Mouse (Mus musculus) heart, embryonic 14.5 days (tissue): ENCODE measurements around the gene Pdc. TPM values are rescaled to one million over a fixed set of nuclear protein-coding genes. Genes with fewer than 3 reads are reported as not detected.
"Not testable (repeated sequence)": the region's sequence is repeated elsewhere in the genome, so short reads cannot be mapped to it uniquely, and the experiment has no call there.

Experiments used
- ATAC-seq: fragments of 200-750 bp; cut with Nextera tagmentation; 2 replicates; pipeline ENCODE4 v1.8.0; 2017; ENCODE audit warnings: low read depth, moderate TSS enrichment; ENCODE audit not compliant: insufficient number of reproducible peaks, insufficient read depth, low FRiP score
- H3K27ac ChIP-seq, 2 experiments: fragments of 200-500 bp in 1 of 2; fragments of 300-500 bp in 1 of 2; sonication (generic) in 1 of 2; replicated peaks in 1 of 2; 2 replicates each; pipeline ENCODE4 v1.5.1; 2012 to 2014; ENCODE audit warnings: low read depth in 2 of 2, low read length in 2 of 2, control low read depth in 1 of 2, mild to moderate bottlenecking in 1 of 2, mixed read lengths in 1 of 2; ENCODE audit not compliant: control insufficient read depth in 1 of 2, insufficient read depth in 1 of 2
- H3K27me3 ChIP-seq: fragments of 300-500 bp; sonication (generic); 2 replicates; pipeline ENCODE4 v1.6.1; 2014; ENCODE audit warnings: mild to moderate bottlenecking, low read length, control low read depth; ENCODE audit not compliant: control insufficient read depth, insufficient read depth
- H3K36me3 ChIP-seq: fragments of 300-500 bp; sonication (generic); 2 replicates; pipeline ENCODE4 v1.6.1; 2014; ENCODE audit warnings: mild to moderate bottlenecking, control low read depth, low read length, mixed read lengths; ENCODE audit not compliant: control insufficient read depth, insufficient read depth
- H3K4me1 ChIP-seq, 2 experiments: fragments of 200-500 bp in 1 of 2; fragments of 300-500 bp in 1 of 2; sonication (generic) in 1 of 2; 2 replicates each; pipeline ENCODE4 v1.6.1; 2012 to 2014; ENCODE audit warnings: low read length in 2 of 2, control low read depth in 1 of 2, mixed read lengths in 1 of 2; ENCODE audit not compliant: control insufficient read depth in 2 of 2, insufficient read depth in 2 of 2
- H3K4me2 ChIP-seq: fragments of 300-500 bp; sonication (generic); 2 replicates; pipeline ENCODE4 v1.6.1; 2014; ENCODE audit warnings: mild to moderate bottlenecking, low read length
- H3K4me3 ChIP-seq, 2 experiments: fragments of 200-500 bp in 1 of 2; fragments of 300-500 bp in 1 of 2; sonication (generic) in 1 of 2; 2 replicates each; pipeline ENCODE4 v1.5.1; 2012 to 2014; ENCODE audit warnings: low read length in 2 of 2, mild to moderate bottlenecking in 2 of 2, control low read depth in 1 of 2, low read depth in 1 of 2, moderate library complexity in 1 of 2; ENCODE audit not compliant: control insufficient read depth in 1 of 2, insufficient read depth in 1 of 2
- H3K9ac ChIP-seq: fragments of 300-500 bp; sonication (generic); 2 replicates; pipeline ENCODE4 v1.6.1; 2014; ENCODE audit warnings: mild to moderate bottlenecking, low read length
- H3K9me3 ChIP-seq: fragments of 300-500 bp; sonication (generic); 2 replicates; pipeline ENCODE4 v1.6.1; 2016; ENCODE audit warnings: low read length, control low read depth; ENCODE audit not compliant: control insufficient read depth
- WGBS: fragments of 180-500 bp; shearing (Covaris S2); extraction: QIAGEN DNeasy Blood & Tissue Kit; methylation state at CpG from one replicate; pipeline ENCODE4 v1.1.7; 2014; 5-methylcytosine and 5-hydroxymethylcytosine counted together
- polyA plus RNA-seq: library from polyadenylated mRNA; unstranded; fragments of >200 nt; fragmentation: Nextera tagmentation; extraction: Ambion mirVana; gene quantifications from 2 replicates; pipeline ENCODE4 v1.2.1, GENCODE M21; 2014

Pdc gene
- polyA plus RNA-seq, result not detected in 2 replicates

DNA sequence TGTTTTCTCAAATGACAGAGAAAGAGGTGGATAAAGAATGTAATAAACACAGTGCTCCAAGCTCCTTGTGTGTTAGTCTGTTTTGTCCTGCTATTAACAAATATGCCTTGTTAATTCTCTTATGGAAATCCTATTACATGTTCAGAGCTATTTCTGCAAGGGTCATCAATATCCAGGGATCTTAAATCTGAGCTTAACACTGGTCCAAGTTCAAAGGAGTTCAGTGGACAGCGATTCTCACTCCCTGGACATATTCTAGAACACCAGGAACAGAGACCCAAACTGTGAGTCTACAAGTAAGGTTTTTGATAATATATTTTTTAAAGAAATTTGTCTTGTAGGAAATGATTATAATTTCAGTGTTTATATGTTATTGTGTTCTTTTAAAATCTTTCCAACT is at the start of gene Pdc:
Pdc (plus strand) TSS at position 213 of the 400 bp plus-strand sequence.
- no peak within 1 kb of the TSS for H3K27ac ChIP-seq
- no peaks in the 10 kb centered on the region for H3K4me1 ChIP-seq
- no peak for ATAC-seq
- no peaks in the 10 kb centered on the region for H3K27me3 ChIP-seq
- no peaks in the 10 kb centered on the region for H3K36me3 ChIP-seq
- H3K9me3 ChIP-seq, result no peaks in the 10 kb centered on the region
- no peak within 1 kb of the TSS for H3K9ac ChIP-seq
- no peak within 1 kb of the TSS for H3K4me3 ChIP-seq
- 77% methylated on average over 1 of the region's 1 CpGs for WGBS
- H3K4me2 ChIP-seq, result no peak within 1 kb of the TSS

DNA sequence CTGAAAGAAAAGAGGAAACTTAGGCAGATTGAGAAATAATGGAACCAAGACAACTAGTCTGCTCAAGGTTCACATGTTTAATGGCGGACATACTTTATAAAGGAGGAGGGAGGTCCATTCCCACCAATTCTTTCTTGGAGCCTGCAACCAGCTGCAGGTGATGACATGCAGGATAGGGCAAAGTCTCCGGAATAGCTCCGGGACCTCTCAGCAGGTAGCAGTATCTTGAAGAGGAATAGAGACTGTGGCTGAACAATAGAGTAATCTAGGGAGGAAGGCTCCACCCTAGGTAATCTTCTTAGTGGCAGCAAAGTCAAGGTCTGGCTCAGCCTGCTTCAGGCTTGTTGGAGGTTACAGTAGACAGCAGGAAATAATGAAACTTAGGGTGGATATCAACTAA is 25.2 kb upstream of the Pdc start:
- not testable (repeated sequence) for ATAC-seq, H3K27me3 ChIP-seq, H3K4me2 ChIP-seq, H3K36me3 ChIP-seq, H3K9me3 ChIP-seq, H3K4me1 ChIP-seq, H3K27ac ChIP-seq, H3K4me3 ChIP-seq, H3K9ac ChIP-seq
- WGBS, result 77% methylated on average over 3 of the region's 3 CpGs

DNA sequence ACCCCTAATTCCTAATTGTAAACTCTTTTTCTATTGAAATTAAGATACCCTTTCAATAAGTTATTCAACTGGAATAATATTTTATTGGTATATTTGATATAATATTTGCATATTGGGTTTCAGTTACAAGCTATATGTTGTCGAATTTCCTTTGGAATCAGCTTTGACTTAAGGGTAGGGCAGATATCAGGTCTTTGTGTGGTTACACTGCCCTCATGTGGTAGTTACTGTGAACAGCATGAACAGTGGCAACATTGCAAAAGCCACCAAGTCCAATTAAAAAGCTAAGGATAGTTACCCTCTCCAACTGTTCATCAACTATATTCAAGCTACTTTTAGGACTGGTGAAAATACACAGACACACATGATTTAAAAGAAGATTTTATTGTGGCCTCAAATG is 11.6 kb upstream of the Pdc start:
- Histone ChIP-seq H3K27me3 (no peaks in the 10 kb centered on the region), H3K9ac (no peak overlapping the region), H3K4me2 (no peak overlapping the region), H3K27ac (no peak overlapping the region), H3K4me1 (no peaks in the 10 kb centered on the region), H3K36me3 (no peaks in the 10 kb centered on the region), H3K4me3 (no peak overlapping the region), H3K9me3 (no peaks in the 10 kb centered on the region)
- no peak for ATAC-seq
- WGBS, result 51% methylated on average over 1 of the region's 1 CpGs

DNA sequence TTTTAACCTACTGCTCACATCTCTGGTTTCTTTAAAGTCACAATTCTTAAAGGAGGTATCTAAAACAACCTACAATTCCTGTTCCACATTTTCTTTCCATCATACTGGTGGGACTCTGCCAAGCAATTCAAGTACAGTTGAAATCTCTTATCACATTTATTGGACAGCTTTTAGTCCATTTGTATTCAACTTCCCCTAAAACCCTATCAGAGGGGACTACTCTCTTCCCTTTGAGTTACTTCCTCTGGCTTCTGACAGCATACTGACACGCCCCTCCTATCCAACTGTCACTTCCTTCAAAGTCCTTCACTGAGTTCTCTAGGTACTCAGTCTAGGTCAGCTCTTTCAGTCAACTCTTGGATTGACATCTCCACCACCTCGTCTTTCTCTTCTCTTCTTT is 15.9 kb downstream of the Pdc start:
- H3K4me3 ChIP-seq, result no peak overlapping the region
- no peaks in the 10 kb centered on the region for H3K27me3 ChIP-seq
- H3K9me3 ChIP-seq, result no peaks in the 10 kb centered on the region
- H3K4me1 ChIP-seq, result no peaks in the 10 kb centered on the region
- H3K4me2 ChIP-seq, result no peak overlapping the region
- no peak overlapping the region for H3K27ac ChIP-seq
- ATAC-seq, result no peak
- no peaks in the 10 kb centered on the region for H3K36me3 ChIP-seq
- no peak overlapping the region for H3K9ac ChIP-seq
- WGBS, result 69% methylated on average over 2 of the region's 2 CpGs

DNA sequence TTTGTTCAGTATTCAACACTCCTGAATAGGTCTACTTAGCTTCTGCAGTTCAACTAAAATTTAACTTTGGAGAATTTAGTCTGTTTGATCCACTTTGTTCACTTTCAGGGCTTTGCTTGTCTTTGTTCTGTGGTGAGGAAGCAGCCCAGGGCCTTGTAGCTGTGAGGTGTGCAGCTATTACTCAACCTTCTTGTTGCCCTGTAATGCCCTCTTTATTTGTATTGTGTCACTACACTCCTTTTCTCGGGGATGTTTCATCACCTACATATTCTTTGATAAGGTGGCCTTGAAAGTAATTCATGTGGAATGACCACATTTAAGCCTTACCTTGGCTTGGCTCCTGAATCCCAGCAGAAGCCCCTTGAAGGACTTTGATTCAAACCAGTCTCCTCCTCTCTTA is 41.6 kb downstream of the Pdc start:
- no peak overlapping the region for H3K4me2 ChIP-seq
- no peak overlapping the region for H3K9ac ChIP-seq
- H3K4me3 ChIP-seq, result no peak overlapping the region
- H3K27ac ChIP-seq, result no peak overlapping the region
- no peaks in the 10 kb centered on the region for H3K27me3 ChIP-seq
- H3K4me1 ChIP-seq, result no peaks in the 10 kb centered on the region
- H3K9me3 ChIP-seq, result no peaks in the 10 kb centered on the region
- 68% methylated on average over 1 of the region's 1 CpGs for WGBS
- peaks cover 39% of the 10 kb centered on the region for H3K36me3 ChIP-seq
- no peak for ATAC-seq

DNA sequence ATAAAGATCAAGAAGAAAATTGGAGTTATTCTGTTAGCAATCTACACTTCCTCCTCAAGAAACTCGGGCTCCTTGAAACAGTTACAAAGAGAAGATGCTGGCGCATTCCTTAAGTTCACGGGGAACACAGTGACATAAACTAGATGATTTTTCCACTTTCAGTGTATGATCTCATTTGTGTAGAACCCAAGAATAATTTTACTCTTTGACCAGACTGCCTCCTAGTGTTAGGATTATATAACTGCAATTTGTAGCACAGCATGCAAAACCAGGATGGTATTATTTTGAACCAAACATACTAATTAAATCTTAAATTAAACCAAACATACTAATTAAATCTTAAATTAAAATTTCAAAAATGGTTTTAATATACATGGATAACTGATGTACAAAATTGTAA is 53.7 kb downstream of the Pdc start:
- no peak overlapping the region for H3K4me3 ChIP-seq
- no peak overlapping the region for H3K9ac ChIP-seq
- 73% methylated on average over 3 of the region's 3 CpGs for WGBS
- peaks cover 47% of the 10 kb centered on the region for H3K36me3 ChIP-seq
- no peaks in the 10 kb centered on the region for H3K27me3 ChIP-seq
- no peak overlapping the region for H3K4me2 ChIP-seq
- H3K9me3 ChIP-seq, result no peaks in the 10 kb centered on the region
- no peak overlapping the region for H3K27ac ChIP-seq
- H3K4me1 ChIP-seq, result no peaks in the 10 kb centered on the region
- no peak for ATAC-seq

DNA sequence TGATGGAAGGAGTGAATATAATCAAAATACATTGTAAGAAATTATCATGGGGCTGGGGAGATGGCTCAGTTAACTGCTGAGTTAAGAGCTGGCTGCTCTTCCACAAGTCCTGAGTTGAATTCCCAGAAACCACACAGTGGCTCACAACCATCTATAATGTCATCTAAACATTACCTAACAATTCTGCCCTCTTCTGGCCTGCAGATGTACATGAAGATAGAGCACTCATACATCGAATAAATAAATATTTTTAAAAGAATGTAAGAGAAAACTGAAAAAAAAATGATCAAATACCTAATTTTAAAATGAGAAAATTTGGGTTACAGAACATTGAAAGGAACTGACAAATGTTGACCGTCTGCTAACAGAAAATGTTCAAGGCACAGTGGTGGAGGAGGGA is 55.0 kb downstream of the Pdc start:
- no peaks in the 10 kb centered on the region for H3K27me3 ChIP-seq
- no peak overlapping the region for H3K27ac ChIP-seq
- no peak overlapping the region for H3K9ac ChIP-seq
- no peak overlapping the region for H3K4me3 ChIP-seq
- ATAC-seq, result no peak
- no peak overlapping the region for H3K4me2 ChIP-seq
- no peaks in the 10 kb centered on the region for H3K4me1 ChIP-seq
- peaks cover 53% of the 10 kb centered on the region for H3K36me3 ChIP-seq
- H3K9me3 ChIP-seq, result no peaks in the 10 kb centered on the region
- 91% methylated on average over 2 of the region's 2 CpGs for WGBS
